Mouse (Mus musculus) limb, embryonic 12.5 days (tissue): ENCODE data around the gene Agtrap. TPM values are rescaled to one million over a fixed set of nuclear protein-coding genes. Genes with fewer than 3 reads are reported as not detected.

Experiments used
- ATAC-seq: fragments of 200-750 bp; cut with Nextera tagmentation; 2 replicates; pipeline ENCODE4 v1.8.0; 2017; ENCODE audit warnings: low read depth, moderate TSS enrichment; ENCODE audit not compliant: insufficient number of reproducible peaks, insufficient read depth, low FRiP score, low TSS enrichment
- H3K27ac ChIP-seq: fragments of 300-500 bp; sonication (generic); 2 replicates; pipeline ENCODE4 v1.5.1; 2016; ENCODE audit warnings: mild to moderate bottlenecking, moderate library complexity
- H3K27me3 ChIP-seq: fragments of 300-500 bp; sonication (generic); 2 replicates; pipeline ENCODE4 v1.6.1; 2016; ENCODE audit warnings: mild to moderate bottlenecking, moderate library complexity
- H3K36me3 ChIP-seq: fragments of 300-500 bp; sonication (generic); 2 replicates; pipeline ENCODE4 v1.6.1; 2016; ENCODE audit warnings: mild to moderate bottlenecking, moderate library complexity
- H3K4me1 ChIP-seq: fragments of 300-500 bp; sonication (generic); replicated peaks from 2 replicates; pipeline ENCODE4 v1.6.1; 2016
- H3K4me2 ChIP-seq: fragments of 300-500 bp; sonication (generic); 2 replicates; pipeline ENCODE4 v1.6.1; 2016; ENCODE audit warnings: mild to moderate bottlenecking, moderate library complexity
- H3K4me3 ChIP-seq: fragments of 300-500 bp; sonication (generic); replicated peaks from 2 replicates; pipeline ENCODE4 v1.5.1; 2016; ENCODE audit warnings: mild to moderate bottlenecking
- H3K9ac ChIP-seq: fragments of 300-500 bp; sonication (generic); replicated peaks from 2 replicates; pipeline ENCODE4 v1.6.1; 2016; ENCODE audit warnings: mild to moderate bottlenecking, moderate library complexity
- H3K9me3 ChIP-seq: fragments of 300-500 bp; sonication (generic); 2 replicates; pipeline ENCODE4 v1.6.1; 2016; ENCODE audit warnings: mild to moderate bottlenecking, moderate library complexity
- WGBS: fragments of 180-500 bp; shearing (Covaris S2); methylation state at CpG from one replicate; pipeline ENCODE4 v1.1.7; 2016; 5-methylcytosine and 5-hydroxymethylcytosine counted together
- polyA plus RNA-seq: library from polyadenylated mRNA; unstranded; fragments of >200 nt; fragmentation: Nextera tagmentation; extraction: Ambion mirVana; gene quantifications from 2 replicates; pipeline ENCODE4 v1.2.1, GENCODE M21; 2016

The Agtrap gene
- polyA plus RNA-seq, 1 experiment from 2014 or later: 12.0 TPM

GRCm38 (mm10) chr4:148104146-148104545, 16.3 kb upstream of the Agtrap start:
- Histone ChIP-seq H3K4me1 (peaks cover 12% of the 10 kb centered on the region; the same call in 1 of the 2 replicates), H3K9ac (no peak overlapping the region), H3K27ac (no peak overlapping the region), H3K36me3 (no peaks in the 10 kb centered on the region), H3K27me3 (peaks cover 24% of the 10 kb centered on the region), H3K9me3 (no peaks in the 10 kb centered on the region), H3K4me2 (no peak overlapping the region), H3K4me3 (no peak overlapping the region)
- 70% methylated on average over 3 of the region's 3 CpGs for WGBS
- ATAC-seq: no peak

GRCm38 (mm10) chr4:148101801-148102527, 14.1 kb upstream of the Agtrap start:
- peak; percentile 78; the same call in 1 of the 2 replicates for ATAC-seq
- no peak overlapping the region for H3K9ac ChIP-seq
- peak overlapping the region; percentile 48 for H3K4me2 ChIP-seq
- no peaks in the 10 kb centered on the region for H3K9me3 ChIP-seq
- no peak overlapping the region for H3K27ac ChIP-seq
- peaks cover 3% of the 10 kb centered on the region; the same call in 1 of the 2 replicates for H3K27me3 ChIP-seq
- H3K4me1 ChIP-seq: 0 out of 2 replicates have a peak, but pooled peaks cover 3% of the 10 kb centered on the region
- 22% methylated on average over 29 of the region's 29 CpGs for WGBS
- peak overlapping the region; percentile 19 for H3K4me3 ChIP-seq
- no peaks in the 10 kb centered on the region for H3K36me3 ChIP-seq

- WGBS: 84% methylated on average over 3 of the region's 3 CpGs
- H3K9me3 ChIP-seq: no peaks in the 10 kb centered on the region
Measured at GRCm38 (mm10) chr4:148098666-148099065, 10.8 kb upstream of the Agtrap start.

GRCm38 (mm10) chr4:148097936-148098335, 10.1 kb upstream of the Agtrap start:
- no peaks in the 10 kb centered on the region for H3K36me3 ChIP-seq
- H3K9me3 ChIP-seq: no peaks in the 10 kb centered on the region
- no peak overlapping the region for H3K27ac ChIP-seq
- WGBS: 92% methylated on average over 2 of the region's 2 CpGs
- H3K4me2 ChIP-seq: no peak overlapping the region
- H3K27me3 ChIP-seq: peaks cover 3% of the 10 kb centered on the region; the same call in 1 of the 2 replicates
- no peak overlapping the region for H3K4me3 ChIP-seq
- 0 out of 2 replicates have a peak, but pooled peaks cover 3% of the 10 kb centered on the region for H3K4me1 ChIP-seq
- no peak overlapping the region for H3K9ac ChIP-seq
- no peak for ATAC-seq

More at GRCm38 (mm10) chr4:148098666-148099065, 10.8 kb upstream of the Agtrap start:
- 0 out of 2 replicates have a peak, but pooled peaks cover 3% of the 10 kb centered on the region for H3K4me1 ChIP-seq
- no peak overlapping the region for H3K27ac ChIP-seq
- no peaks in the 10 kb centered on the region for H3K36me3 ChIP-seq
- no peak overlapping the region for H3K4me3 ChIP-seq
- no peak overlapping the region for H3K9ac ChIP-seq
- no peak overlapping the region for H3K4me2 ChIP-seq
- no peak for ATAC-seq
- peaks cover 3% of the 10 kb centered on the region; the same call in 1 of the 2 replicates for H3K27me3 ChIP-seq

GRCm38 (mm10) chr4:148095081-148095480, 7.2 kb upstream of the Agtrap start:
- Histone ChIP-seq H3K27me3 (no peaks in the 10 kb centered on the region), H3K4me2 (no peak overlapping the region), H3K36me3 (no peaks in the 10 kb centered on the region), H3K4me3 (no peak overlapping the region), H3K27ac (no peak overlapping the region), H3K9me3 (no peaks in the 10 kb centered on the region), H3K9ac (no peak overlapping the region), H3K4me1 (no peaks in the 10 kb centered on the region)
- WGBS: 74% methylated on average over 4 of the region's 4 CpGs
- ATAC-seq: no peak

GRCm38 (mm10) chr4:148094161-148094560, 6.3 kb upstream of the Agtrap start:
- WGBS: 87% methylated on average over 5 of the region's 5 CpGs
- Histone ChIP-seq H3K9me3 (no peaks in the 10 kb centered on the region), H3K36me3 (no peaks in the 10 kb centered on the region), H3K27ac (no peak overlapping the region), H3K4me2 (no peak overlapping the region), H3K9ac (no peak overlapping the region), H3K4me1 (no peaks in the 10 kb centered on the region), H3K4me3 (no peak overlapping the region), H3K27me3 (no peaks in the 10 kb centered on the region)
- ATAC-seq: no peak

- Histone ChIP-seq H3K9ac (no peak overlapping the region), H3K27me3 (no peaks in the 10 kb centered on the region), H3K27ac (no peak overlapping the region), H3K4me3 (no peak overlapping the region), H3K36me3 (no peaks in the 10 kb centered on the region), H3K4me1 (peaks cover 5% of the 10 kb centered on the region; the same call in 1 of the 2 replicates), H3K9me3 (no peaks in the 10 kb centered on the region), H3K4me2 (no peak overlapping the region)
- ATAC-seq: no peak
- WGBS: 91% methylated on average over 11 of the region's 11 CpGs
Measured at GRCm38 (mm10) chr4:148092551-148093271, 4.9 kb upstream of the Agtrap start.

GRCm38 (mm10) chr4:148091181-148091580, 3.4 kb upstream of the Agtrap start:
- Histone ChIP-seq H3K9me3 (no peaks in the 10 kb centered on the region), H3K27ac (no peak overlapping the region), H3K4me3 (no peak overlapping the region), H3K4me2 (no peak overlapping the region), H3K36me3 (no peaks in the 10 kb centered on the region), H3K9ac (no peak overlapping the region), H3K4me1 (peaks cover 14% of the 10 kb centered on the region), H3K27me3 (no peaks in the 10 kb centered on the region)
- ATAC-seq: no peak
- WGBS: 88% methylated on average over 1 of the region's 1 CpGs

GRCm38 (mm10) chr4:148089166-148089565, 1.3 kb upstream of the Agtrap start:
- no peaks in the 10 kb centered on the region for H3K9me3 ChIP-seq
- no peaks in the 10 kb centered on the region for H3K36me3 ChIP-seq
- ATAC-seq: no peak
- H3K27me3 ChIP-seq: no peaks in the 10 kb centered on the region
- no peak overlapping the region for H3K4me2 ChIP-seq
- H3K27ac ChIP-seq: no peak overlapping the region
- no peak overlapping the region for H3K9ac ChIP-seq
- 58% methylated on average over 4 of the region's 4 CpGs for WGBS
- peaks cover 27% of the 10 kb centered on the region for H3K4me1 ChIP-seq
- H3K4me3 ChIP-seq: no peak overlapping the region

- peak; percentile 57; the same call in 1 of the 2 replicates for ATAC-seq
- Histone ChIP-seq H3K4me3 (peak overlapping the region; percentile 72), H3K27ac (no peak overlapping the region), H3K9ac (peak overlapping the region; percentile 79), H3K36me3 (0 out of 2 replicates have a peak, but pooled peaks cover 6% of the 10 kb centered on the region), H3K4me2 (peak overlapping the region; percentile 82), H3K4me1 (peaks cover 43% of the 10 kb centered on the region), H3K9me3 (no peaks in the 10 kb centered on the region), H3K27me3 (no peaks in the 10 kb centered on the region)
- 5% methylated on average over 30 of the region's 30 CpGs for WGBS
Measured at GRCm38 (mm10) chr4:148087091-148087906, 532 bp downstream of the Agtrap start.

- H3K4me1 ChIP-seq: peaks cover 43% of the 10 kb centered on the region
- no peaks in the 10 kb centered on the region for H3K9me3 ChIP-seq
- no peak for ATAC-seq
- H3K9ac ChIP-seq: no peak overlapping the region
- no peak overlapping the region for H3K4me3 ChIP-seq
- 80% methylated on average over 3 of the region's 3 CpGs for WGBS
- H3K4me2 ChIP-seq: no peak overlapping the region
- H3K27me3 ChIP-seq: no peaks in the 10 kb centered on the region
- peaks cover 12% of the 10 kb centered on the region; the same call in 1 of the 2 replicates for H3K36me3 ChIP-seq
- H3K27ac ChIP-seq: no peak overlapping the region
Measured at GRCm38 (mm10) chr4:148085907-148086305, 1.9 kb downstream of the Agtrap start.
